Mouse (Mus musculus): ENCODE measurements around the gene Fancc.
A peak's percentile ranks its signal among the peaks of the same experiment; 100 is the strongest.
"Not testable (repeated sequence)": the region's sequence is repeated elsewhere in the genome, so short reads cannot be mapped to it uniquely, and the experiment has no call there.

Gene Fancc

GRCm38 (mm10) chr13:63514931-63515360, 17.9 kb upstream of the Fancc start:
- DNase-seq = no peak

- peak; percentile 44 to 50 for DNase-seq
These were observed 16.5 kb upstream of the Fancc start for GRCm38 (mm10) chr13:63513374-63514098.

GRCm38 (mm10) chr13:63512411-63512810, 15.3 kb upstream of the Fancc start:
- no peak for DNase-seq

- DNase-seq = no peak
These were observed 10.7 kb upstream of the Fancc start for GRCm38 (mm10) chr13:63507821-63508220.

GRCm38 (mm10) chr13:63507001-63507556, 10.0 kb upstream of the Fancc start:
- DNase-seq = no peak

- DNase-seq = no peak
These were observed 9.3 kb upstream of the Fancc start for GRCm38 (mm10) chr13:63506364-63506763.

- no peak for DNase-seq
These were observed 5.3 kb upstream of the Fancc start for GRCm38 (mm10) chr13:63502391-63502790.

- no peak for DNase-seq
These were observed 2.4 kb upstream of the Fancc start for GRCm38 (mm10) chr13:63499489-63499888.

GRCm38 (mm10) chr13:63487707-63488042, 9.4 kb downstream of the Fancc start:
- DNase-seq = no peak

- DNase-seq = no peak
These were observed 10.0 kb downstream of the Fancc start for GRCm38 (mm10) chr13:63486791-63487706.

- DNase-seq = no peak
These were observed 21.7 kb downstream of the Fancc start for GRCm38 (mm10) chr13:63475356-63475755.

GRCm38 (mm10) chr13:63452898-63453297, 44.2 kb downstream of the Fancc start:
- DNase-seq = peak; percentile 40 to 53

GRCm38 (mm10) chr13:63451140-63451539, 45.9 kb downstream of the Fancc start:
- DNase-seq = no peak

GRCm38 (mm10) chr13:63445419-63445818, 51.7 kb downstream of the Fancc start:
- no peak for DNase-seq

- peak; percentile 15 to 34 for DNase-seq
These were observed 64.3 kb downstream of the Fancc start for GRCm38 (mm10) chr13:63432759-63433158.

- no peak for DNase-seq
These were observed 65.3 kb downstream of the Fancc start for GRCm38 (mm10) chr13:63431857-63432191.

GRCm38 (mm10) chr13:63431030-63431856, 65.8 kb downstream of the Fancc start:
- DNase-seq = peak; percentile 90 to 93

- DNase-seq = no peak
These were observed 66.4 kb downstream of the Fancc start for GRCm38 (mm10) chr13:63430681-63431029.

- DNase-seq = no peak
These were observed 66.9 kb downstream of the Fancc start for GRCm38 (mm10) chr13:63430206-63430605.

- not testable (repeated sequence) for DNase-seq
These were observed 68.9 kb downstream of the Fancc start for GRCm38 (mm10) chr13:63428211-63428610.

- DNase-seq = no peak
These were observed 74.0 kb downstream of the Fancc start for GRCm38 (mm10) chr13:63423060-63423459.

- DNase-seq = no peak
These were observed 75.9 kb downstream of the Fancc start for GRCm38 (mm10) chr13:63421225-63421624.

GRCm38 (mm10) chr13:63418148-63418547, 78.9 kb downstream of the Fancc start:
- DNase-seq = no peak

Data from cerebellum, adult 18-20 months (tissue).